Mouse (Mus musculus) spleen, adult 2 months (tissue): ENCODE measurements around the gene Exog. TPM values are rescaled to one million over a fixed set of nuclear protein-coding genes. Genes with fewer than 3 reads are reported as not detected.

Source experiments
- DNase-seq, 2 experiments: peaks; one replicate each; pipeline versions ENCODE4 v3.0.0 to v3.0.0-alpha.2; 2012 to 2021; ENCODE audit warnings: low spot score in 2 of 2, low read depth in 1 of 2
- H3K27ac ChIP-seq: fragments of 200-500 bp; 2 replicates; pipeline ENCODE4 v1.5.1; 2012; ENCODE audit warnings: low read length, inconsistent platforms; ENCODE audit not compliant: insufficient read depth
- H3K27me3 ChIP-seq: fragments of 200-500 bp; 2 replicates; pipeline ENCODE4 v1.6.1; 2012; ENCODE audit warnings: mild to moderate bottlenecking, moderate library complexity, low read length, inconsistent platforms; ENCODE audit not compliant: control insufficient read depth, insufficient read depth
- H3K36me3 ChIP-seq: fragments of 200-500 bp; 2 replicates; pipeline ENCODE4 v1.6.1; 2012; ENCODE audit warnings: mild to moderate bottlenecking, low read length, inconsistent platforms; ENCODE audit not compliant: control insufficient read depth, insufficient read depth
- H3K4me1 ChIP-seq: fragments of 200-500 bp; 2 replicates; pipeline ENCODE4 v1.6.1; 2011; ENCODE audit warnings: inconsistent platforms; ENCODE audit not compliant: control insufficient read depth, insufficient read depth, insufficient read length
- H3K4me3 ChIP-seq: fragments of 200-500 bp; 2 replicates; pipeline ENCODE4 v1.5.1; 2011; ENCODE audit warnings: mild to moderate bottlenecking, inconsistent platforms; ENCODE audit not compliant: insufficient read depth, insufficient read length; ENCODE audit errors: extremely low read depth
- CTCF ChIP-seq: fragments of 200-500 bp; IDR thresholded peaks from 2 replicates; pipeline ENCODE4 v1.5.1; 2011; ENCODE audit warnings: mild to moderate bottlenecking, inconsistent platforms; ENCODE audit not compliant: insufficient read depth, insufficient read length, insufficient replicate concordance; ENCODE audit errors: extremely low read depth
- POLR2A ChIP-seq: fragments of 200-500 bp; IDR thresholded peaks from 2 replicates; pipeline ENCODE4 v1.6.1; 2011; ENCODE audit warnings: low read depth, low read length, inconsistent platforms
- WGBS: fragments of 180-500 bp; shearing (Covaris S2); methylation state at CpG from one replicate; pipeline ENCODE4 v1.1.7; 2018; 5-methylcytosine and 5-hydroxymethylcytosine counted together
- polyA plus RNA-seq: library from polyadenylated mRNA; depleted of rRNA; stranded (reverse); fragments of >200 nt; gene quantifications from 2 replicates; pipeline ENCODE4 v1.2.3, GENCODE M21; 2012; rRNA removed

Exog gene
- 1.9 and 2.2 TPM in 2 replicates for polyA plus RNA-seq

GRCm38 (mm10) chr9:119444738-119445429, at the start of gene Exog:
TSS of gene Exog (plus strand) at chr9:119444943.
- TF ChIP-seq POLR2A (no peak), CTCF (peak; percentile 59; the same call in 1 of the 2 replicates)
- Histone ChIP-seq H3K4me1 (peaks cover 5% of the 10 kb centered on the region; the same call in 1 of the 2 replicates), H3K4me3 (peak within 1 kb of the TSS; percentile 72), H3K27ac (peak within 1 kb of the TSS; percentile 61; the same call in 1 of the 2 replicates), H3K27me3 (no peaks in the 10 kb centered on the region), H3K36me3 (peaks cover 12% of the 10 kb centered on the region)
- under 1% methylated on average over 52 of the region's 52 CpGs for whole genome bisulfite sequencing
- peak; percentile 83 to 96 for DNase-seq

GRCm38 (mm10) chr9:119401351-119401750, 43.4 kb upstream of the Exog start:
- peaks cover 13% of the 10 kb centered on the region for H3K27me3 ChIP-seq
- peak overlapping the region; percentile 44 for H3K4me3 ChIP-seq
- WGBS: 2% methylated on average over 7 of the region's 7 CpGs
- peaks cover 6% of the 10 kb centered on the region for H3K4me1 ChIP-seq
- no peak overlapping the region for H3K27ac ChIP-seq
- TF ChIP-seq POLR2A (no peak), CTCF (no peak)
- H3K36me3 ChIP-seq: no peaks in the 10 kb centered on the region
- no peak for DNase-seq

- TF ChIP-seq POLR2A (no peak), CTCF (no peak)
- no peaks in the 10 kb centered on the region for H3K36me3 ChIP-seq
- DNase-seq: peak; percentile 28 to 60
- H3K27ac ChIP-seq: peak within 1 kb of the TSS; percentile 35; the same call in 1 of the 2 replicates
- peak within 1 kb of the TSS; percentile 44 for H3K4me3 ChIP-seq
- H3K27me3 ChIP-seq: peaks cover 13% of the 10 kb centered on the region
- H3K4me1 ChIP-seq: peaks cover 6% of the 10 kb centered on the region
- 1% methylated on average over 28 of the region's 32 CpGs for WGBS
Measured at GRCm38 (mm10) chr9:119401801-119402214, 42.9 kb upstream of the Exog start, which contains the start of gene Acvr2b. TSS of gene Acvr2b (plus strand) at chr9:119402118.

GRCm38 (mm10) chr9:119402253-119403235, 42.2 kb upstream of the Exog start:
- TF ChIP-seq POLR2A (no peak), CTCF (no peak)
- peaks cover 13% of the 10 kb centered on the region for H3K27me3 ChIP-seq
- H3K4me1 ChIP-seq: peaks cover 6% of the 10 kb centered on the region
- H3K27ac ChIP-seq: peak overlapping the region; percentile 35; the same call in 1 of the 2 replicates
- under 1% methylated on average over 126 of the region's 127 CpGs for WGBS
- no peaks in the 10 kb centered on the region for H3K36me3 ChIP-seq
- no peak for DNase-seq
- H3K4me3 ChIP-seq: peak overlapping the region; percentile 44

GRCm38 (mm10) chr9:119403236-119403641, 41.5 kb upstream of the Exog start:
- no peak for DNase-seq
- H3K4me1 ChIP-seq: peaks cover 6% of the 10 kb centered on the region
- H3K4me3 ChIP-seq: peak overlapping the region; percentile 44; the same call in 1 of the 2 replicates
- 2% methylated on average over 26 of the region's 26 CpGs for WGBS
- H3K27ac ChIP-seq: no peak overlapping the region
- TF ChIP-seq POLR2A (no peak), CTCF (no peak)
- peaks cover 13% of the 10 kb centered on the region for H3K27me3 ChIP-seq
- H3K36me3 ChIP-seq: no peaks in the 10 kb centered on the region

- DNase-seq: no peak
- H3K27me3 ChIP-seq: peaks cover 13% of the 10 kb centered on the region
- 14% methylated on average over 5 of the region's 5 CpGs for WGBS
- no peak overlapping the region for H3K27ac ChIP-seq
- H3K4me3 ChIP-seq: no peak overlapping the region
- TF ChIP-seq CTCF: no peak
- TF ChIP-seq POLR2A: no peak
- no peaks in the 10 kb centered on the region for H3K36me3 ChIP-seq
- H3K4me1 ChIP-seq: peaks cover 6% of the 10 kb centered on the region
Measured at GRCm38 (mm10) chr9:119404090-119404489, 40.7 kb upstream of the Exog start.
